Mouse (Mus musculus): ENCODE results near the gene Cldn19. TPM values are rescaled to one million over a fixed set of nuclear protein-coding genes. Genes with fewer than 3 reads are reported as not detected.

Gene Cldn19
- polyA plus RNA-seq, 1 experiment from 2014 or later: 0.25 TPM

GRCm38 (mm10) chr4:119300761-119301160 is 45.5 kb downstream of the Cldn19 start:
- Histone ChIP-seq H3K4me1 (replicated peaks; ENCODE audit: control insufficient read depth, insufficient read depth, low read length) (no peaks in the 10 kb centered on the region), H3K27me3 (ENCODE audit: control insufficient read depth, insufficient read depth, low read length) (no peaks in the 10 kb centered on the region), H3K27ac (ENCODE audit: low read depth, low read length) (no peak overlapping the region), H3K4me3 (ENCODE audit: low read depth, low read length) (no peak overlapping the region), H3K9me3 (ENCODE audit: control insufficient read depth, low read length) (no peaks in the 10 kb centered on the region), H3K9ac (ENCODE audit: low read depth, low read length) (no peak overlapping the region), H3K36me3 (ENCODE audit: control insufficient read depth, insufficient read depth, low read length) (no peaks in the 10 kb centered on the region), H3K4me2 (replicated peaks; ENCODE audit: low read depth, low read length) (no peak overlapping the region)
- ATAC-seq (ENCODE audit: low FRiP score): no peak
- WGBS: 95% methylated on average over 3 of the region's 3 CpGs
- no peak for DNase-seq (ENCODE audit: low spot score)

- Histone ChIP-seq H3K4me3 (ENCODE audit: low read depth, low read length) (no peak overlapping the region), H3K9ac (ENCODE audit: low read depth, low read length) (no peak overlapping the region), H3K4me1 (replicated peaks; ENCODE audit: control insufficient read depth, insufficient read depth, low read length) (no peaks in the 10 kb centered on the region), H3K36me3 (ENCODE audit: control insufficient read depth, insufficient read depth, low read length) (no peaks in the 10 kb centered on the region), H3K27me3 (ENCODE audit: control insufficient read depth, insufficient read depth, low read length) (no peaks in the 10 kb centered on the region), H3K4me2 (replicated peaks; ENCODE audit: low read depth, low read length) (no peak overlapping the region), H3K27ac (ENCODE audit: low read depth, low read length) (no peak overlapping the region), H3K9me3 (ENCODE audit: control insufficient read depth, low read length) (no peaks in the 10 kb centered on the region)
- ATAC-seq (ENCODE audit: low FRiP score) (no peak), DNase-seq (ENCODE audit: low spot score) (no peak)
- WGBS: 83% methylated on average over 3 of the region's 3 CpGs
Measured at GRCm38 (mm10) chr4:119301777-119302176, 46.6 kb downstream of the Cldn19 start.

GRCm38 (mm10) chr4:119303291-119303690 is 48.1 kb downstream of the Cldn19 start:
- no peaks in the 10 kb centered on the region for H3K4me1 ChIP-seq (replicated peaks; ENCODE audit: control insufficient read depth, insufficient read depth, low read length)
- DNase-seq (ENCODE audit: low spot score) (no peak), ATAC-seq (ENCODE audit: low FRiP score) (no peak)
- H3K27me3 ChIP-seq (ENCODE audit: control insufficient read depth, insufficient read depth, low read length): no peaks in the 10 kb centered on the region
- no peaks in the 10 kb centered on the region for H3K9me3 ChIP-seq (ENCODE audit: control insufficient read depth, low read length)
- WGBS: 91% methylated on average over 8 of the region's 8 CpGs
- no peak overlapping the region for H3K9ac ChIP-seq (ENCODE audit: low read depth, low read length)
- H3K36me3 ChIP-seq (ENCODE audit: control insufficient read depth, insufficient read depth, low read length): no peaks in the 10 kb centered on the region
- no peak overlapping the region for H3K4me2 ChIP-seq (replicated peaks; ENCODE audit: low read depth, low read length)
- no peak overlapping the region for H3K27ac ChIP-seq (ENCODE audit: low read depth, low read length)
- H3K4me3 ChIP-seq (ENCODE audit: low read depth, low read length): no peak overlapping the region

- H3K4me3 ChIP-seq (ENCODE audit: low read depth, low read length): no peak overlapping the region
- H3K27me3 ChIP-seq (ENCODE audit: control insufficient read depth, insufficient read depth, low read length): no peaks in the 10 kb centered on the region
- H3K36me3 ChIP-seq (ENCODE audit: control insufficient read depth, insufficient read depth, low read length): 0 out of 2 replicates have a peak, but pooled peaks cover 2% of the 10 kb centered on the region
- H3K9me3 ChIP-seq (ENCODE audit: control insufficient read depth, low read length): no peaks in the 10 kb centered on the region
- DNase-seq (ENCODE audit: low spot score) (no peak), ATAC-seq (ENCODE audit: low FRiP score) (no peak)
- 75% methylated on average over 5 of the region's 5 CpGs for WGBS
- no peak overlapping the region for H3K4me2 ChIP-seq (replicated peaks; ENCODE audit: low read depth, low read length)
- H3K27ac ChIP-seq (ENCODE audit: low read depth, low read length): no peak overlapping the region
- no peak overlapping the region for H3K9ac ChIP-seq (ENCODE audit: low read depth, low read length)
- H3K4me1 ChIP-seq (replicated peaks; ENCODE audit: control insufficient read depth, insufficient read depth, low read length): no peaks in the 10 kb centered on the region
Measured at GRCm38 (mm10) chr4:119305418-119305817, 50.2 kb downstream of the Cldn19 start.

Other genes starting within 250 kb of the Cldn19 start
- 134 and 137 TPM in 2 replicates for gene Slc2a1, start 146.7 kb upstream of the Cldn19 start, polyA plus RNA-seq (2014; fragmentation: Nextera tagmentation; extraction: Ambion mirVana)
- 7.4 and 8.3 TPM in 2 replicates for gene Zfp691, start 81.2 kb upstream of the Cldn19 start, polyA plus RNA-seq (2014; fragmentation: Nextera tagmentation; extraction: Ambion mirVana)
- gene Ermap, start 65.4 kb upstream of the Cldn19 start, polyA plus RNA-seq (2014; fragmentation: Nextera tagmentation; extraction: Ambion mirVana): 9.9 and 11.1 TPM in 2 replicates
- 177 and 201 TPM in 2 replicates for gene Svbp, start 60.1 kb upstream of the Cldn19 start, polyA plus RNA-seq (2014; fragmentation: Nextera tagmentation; extraction: Ambion mirVana)
- not detected in 2 replicates for gene Tmem269, start 37.2 kb upstream of the Cldn19 start, polyA plus RNA-seq (2014; fragmentation: Nextera tagmentation; extraction: Ambion mirVana)
- gene AU022252, start 22.7 kb upstream of the Cldn19 start, polyA plus RNA-seq (2014; fragmentation: Nextera tagmentation; extraction: Ambion mirVana): 31.1 and 37.0 TPM in 2 replicates
- gene P3h1, start 22.5 kb upstream of the Cldn19 start, polyA plus RNA-seq (2014; fragmentation: Nextera tagmentation; extraction: Ambion mirVana): 15.4 and 17.9 TPM in 2 replicates
- 1,193 and 1,290 TPM in 2 replicates for gene Ybx1, start 39.2 kb downstream of the Cldn19 start, polyA plus RNA-seq (2014; fragmentation: Nextera tagmentation; extraction: Ambion mirVana)
- 109 and 115 TPM in 2 replicates for gene Ppih, start 65.1 kb downstream of the Cldn19 start, polyA plus RNA-seq (2014; fragmentation: Nextera tagmentation; extraction: Ambion mirVana)
- gene Ccdc30, start 160.1 kb downstream of the Cldn19 start, polyA plus RNA-seq (2014; fragmentation: Nextera tagmentation; extraction: Ambion mirVana): 12.6 and 13.9 TPM in 2 replicates
- gene Ppcs, start 167.0 kb downstream of the Cldn19 start, polyA plus RNA-seq (2014; fragmentation: Nextera tagmentation; extraction: Ambion mirVana): 21.0 and 25.5 TPM in 2 replicates
- 0.23 and 0.29 TPM in 2 replicates for gene Zmynd12, start 167.4 kb downstream of the Cldn19 start, polyA plus RNA-seq (2014; fragmentation: Nextera tagmentation; extraction: Ambion mirVana)
- gene Rimkla, start 237.2 kb downstream of the Cldn19 start, polyA plus RNA-seq (2014; fragmentation: Nextera tagmentation; extraction: Ambion mirVana): 5.7 and 8.1 TPM in 2 replicates

Measured in hindbrain, embryonic 11.5 days (tissue).